Mouse (Mus musculus) embryonic facial prominence, embryonic 15.5 days (tissue): ENCODE data around the gene Map2. TPM values are rescaled to one million over a fixed set of nuclear protein-coding genes. Genes with fewer than 3 reads are reported as not detected.
A peak's percentile ranks its signal among the peaks of the same experiment; 100 is the strongest.

Experiments
- ATAC-seq: fragments of 200-750 bp; cut with Nextera tagmentation; 2 replicates; pipeline ENCODE4 v1.8.0; 2017; ENCODE audit warnings: low read depth, moderate TSS enrichment; ENCODE audit not compliant: insufficient number of reproducible peaks, low FRiP score, low TSS enrichment
- H3K27ac ChIP-seq: fragments of 300-500 bp; sonication (generic); replicated peaks from 2 replicates; pipeline ENCODE4 v1.5.1; 2015; ENCODE audit warnings: mild to moderate bottlenecking, inconsistent platforms
- H3K27me3 ChIP-seq: fragments of 300-500 bp; sonication (generic); 2 replicates; pipeline ENCODE4 v1.6.1; 2015; ENCODE audit warnings: inconsistent platforms
- H3K36me3 ChIP-seq: fragments of 300-500 bp; sonication (generic); 2 replicates; pipeline ENCODE4 v1.6.1; 2015; ENCODE audit warnings: mild to moderate bottlenecking, inconsistent platforms
- H3K4me1 ChIP-seq: fragments of 300-500 bp; sonication (generic); 2 replicates; pipeline ENCODE4 v1.6.1; 2015; ENCODE audit warnings: inconsistent platforms
- H3K4me2 ChIP-seq: fragments of 300-500 bp; sonication (generic); replicated peaks from 2 replicates; pipeline ENCODE4 v1.6.1; 2015; ENCODE audit warnings: mild to moderate bottlenecking, inconsistent platforms
- H3K4me3 ChIP-seq: fragments of 300-500 bp; sonication (generic); replicated peaks from 2 replicates; pipeline ENCODE4 v1.5.1; 2015; ENCODE audit warnings: mild to moderate bottlenecking, inconsistent platforms
- H3K9ac ChIP-seq: fragments of 300-500 bp; sonication (generic); 2 replicates; pipeline ENCODE4 v1.6.1; 2015; ENCODE audit warnings: inconsistent platforms
- H3K9me3 ChIP-seq: fragments of 300-500 bp; sonication (generic); replicated peaks from 2 replicates; pipeline ENCODE4 v1.6.1; 2016; ENCODE audit warnings: inconsistent platforms
- WGBS: fragments of 180-500 bp; shearing (Covaris S2); methylation state at CpG from one replicate; pipeline ENCODE4 v1.1.7; 2015; 5-methylcytosine and 5-hydroxymethylcytosine counted together
- polyA plus RNA-seq: library from polyadenylated mRNA; unstranded; fragments of >200 nt; fragmentation: Nextera tagmentation; extraction: Ambion mirVana; gene quantifications from 2 replicates; pipeline ENCODE4 v1.2.1, GENCODE M21; 2015

The Map2 gene
- 19.7 and 22.4 TPM in 2 replicates for polyA plus RNA-seq

DNA sequence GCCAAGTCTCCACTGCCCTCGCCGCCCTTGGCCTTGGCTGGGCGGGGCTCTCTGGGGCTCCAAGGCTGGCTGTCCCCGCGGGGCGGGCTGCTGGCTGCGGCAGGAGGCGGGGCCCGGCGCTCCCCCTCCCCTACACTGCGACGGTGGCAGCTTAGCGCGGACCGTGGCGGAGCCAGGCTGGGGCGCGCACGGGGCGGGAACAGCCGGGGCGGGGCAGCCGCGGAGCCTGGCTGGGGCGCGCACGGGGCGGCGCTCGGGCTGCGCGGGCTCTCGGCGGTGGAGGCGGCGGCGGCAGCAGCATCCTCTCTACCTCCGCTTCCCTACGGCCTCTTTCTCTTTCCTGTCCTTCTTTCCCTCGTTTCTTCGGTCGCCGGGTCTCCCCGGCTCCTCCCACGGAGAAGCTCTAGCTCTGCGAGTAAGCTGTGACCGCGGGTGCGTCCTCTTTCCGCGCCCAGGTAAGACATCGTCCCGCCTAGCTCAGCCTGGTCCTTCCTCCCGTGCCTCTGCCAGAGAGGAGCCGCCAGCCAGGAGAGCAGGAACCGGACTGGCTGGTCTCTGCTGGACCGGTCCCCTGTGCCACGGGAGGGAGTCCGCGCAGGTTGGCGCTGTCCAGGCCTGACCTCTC is at the start of gene Map2:
Gene Map2 (plus strand): TSS at position 233 of the 625 bp plus-strand sequence.
- Histone ChIP-seq H3K4me3 (peak within 1 kb of the TSS; percentile 71), H3K27ac (peak within 1 kb of the TSS; percentile 28; the same call in 1 of the 2 replicates), H3K9me3 (no peaks in the 10 kb centered on the region), H3K27me3 (no peaks in the 10 kb centered on the region; the same call in 1 of the 2 replicates), H3K36me3 (no peaks in the 10 kb centered on the region), H3K9ac (peak within 1 kb of the TSS; percentile 57), H3K4me1 (peaks cover 11% of the 10 kb centered on the region), H3K4me2 (peak within 1 kb of the TSS; percentile 95)
- WGBS = under 1% methylated on average over 54 of the region's 61 CpGs
- ATAC-seq = peak; percentile 96

DNA sequence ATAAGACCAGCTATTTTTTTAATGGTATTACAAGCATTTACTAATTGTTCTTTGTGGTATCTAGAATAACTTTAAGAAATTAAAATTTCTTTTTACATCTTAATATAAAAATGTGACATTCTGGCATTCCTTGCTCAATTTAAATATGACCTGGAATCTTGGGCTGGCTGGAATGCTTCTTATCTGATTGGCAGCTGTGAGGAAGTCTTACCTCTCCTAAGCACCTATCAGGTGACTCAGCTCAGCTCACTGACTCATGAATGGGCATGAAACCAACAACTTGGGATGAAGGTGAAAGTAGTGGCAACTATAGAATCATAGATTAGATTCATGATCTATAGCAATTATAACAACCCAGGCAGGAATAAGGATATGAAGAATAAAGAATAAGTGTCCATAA is 42.1 kb upstream of the Map2 start:
- H3K9ac ChIP-seq = no peak overlapping the region
- no peak overlapping the region for H3K27ac ChIP-seq
- no peak for ATAC-seq
- no peaks in the 10 kb centered on the region for H3K9me3 ChIP-seq
- no peak overlapping the region for H3K4me3 ChIP-seq
- no peaks in the 10 kb centered on the region for H3K4me1 ChIP-seq
- H3K4me2 ChIP-seq = no peak overlapping the region
- H3K36me3 ChIP-seq = no peaks in the 10 kb centered on the region
- no peaks in the 10 kb centered on the region for H3K27me3 ChIP-seq

DNA sequence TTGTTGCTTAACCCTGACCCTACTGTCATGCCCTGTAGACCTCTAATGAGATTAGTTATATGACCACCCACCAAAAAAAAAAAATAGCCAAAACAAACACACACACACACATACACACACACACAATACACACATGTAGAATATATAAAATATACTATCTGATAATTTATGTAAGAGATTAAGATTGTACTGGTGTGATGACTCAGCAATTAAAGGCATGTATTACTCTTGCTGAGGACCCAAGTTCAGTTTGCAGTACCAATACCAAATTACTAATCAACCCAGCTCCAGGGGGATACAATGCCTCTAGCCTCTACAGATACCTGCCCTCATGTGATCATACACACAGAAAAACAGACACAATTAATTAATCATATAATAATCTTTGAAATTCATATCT is 39.7 kb upstream of the Map2 start:
- ATAC-seq = no peak
- no peak overlapping the region for H3K4me2 ChIP-seq
- no peak overlapping the region for H3K27ac ChIP-seq
- no peaks in the 10 kb centered on the region for H3K9me3 ChIP-seq
- H3K9ac ChIP-seq = no peak overlapping the region
- no peaks in the 10 kb centered on the region for H3K4me1 ChIP-seq
- no peaks in the 10 kb centered on the region for H3K36me3 ChIP-seq
- no peaks in the 10 kb centered on the region for H3K27me3 ChIP-seq
- no peak overlapping the region for H3K4me3 ChIP-seq

DNA sequence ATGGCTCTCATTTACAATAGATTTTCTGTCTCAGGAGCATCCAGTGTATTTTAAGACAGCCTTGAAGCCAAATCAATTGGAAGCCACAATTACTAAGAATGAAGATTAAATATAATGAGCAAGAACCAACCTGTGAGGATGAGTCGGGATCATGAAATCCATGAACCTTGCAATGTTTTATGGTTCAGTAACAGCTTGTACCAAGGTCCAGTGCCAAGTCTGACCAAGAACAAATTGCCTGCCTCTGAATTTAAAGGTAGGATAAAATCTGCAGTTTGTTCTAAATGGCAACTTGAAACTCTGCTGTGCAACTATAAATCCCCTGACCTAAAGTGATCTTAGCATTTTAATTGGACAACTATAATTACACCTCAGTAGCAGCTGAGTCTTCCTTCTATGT is 34.4 kb upstream of the Map2 start:
- H3K27me3 ChIP-seq = no peaks in the 10 kb centered on the region
- no peak overlapping the region for H3K4me2 ChIP-seq
- no peak overlapping the region for H3K9ac ChIP-seq
- 70% methylated on average over 1 of the region's 1 CpGs for WGBS
- no peaks in the 10 kb centered on the region for H3K9me3 ChIP-seq
- H3K4me3 ChIP-seq = no peak overlapping the region
- no peak for ATAC-seq
- no peaks in the 10 kb centered on the region for H3K4me1 ChIP-seq
- H3K27ac ChIP-seq = no peak overlapping the region
- H3K36me3 ChIP-seq = no peaks in the 10 kb centered on the region

DNA sequence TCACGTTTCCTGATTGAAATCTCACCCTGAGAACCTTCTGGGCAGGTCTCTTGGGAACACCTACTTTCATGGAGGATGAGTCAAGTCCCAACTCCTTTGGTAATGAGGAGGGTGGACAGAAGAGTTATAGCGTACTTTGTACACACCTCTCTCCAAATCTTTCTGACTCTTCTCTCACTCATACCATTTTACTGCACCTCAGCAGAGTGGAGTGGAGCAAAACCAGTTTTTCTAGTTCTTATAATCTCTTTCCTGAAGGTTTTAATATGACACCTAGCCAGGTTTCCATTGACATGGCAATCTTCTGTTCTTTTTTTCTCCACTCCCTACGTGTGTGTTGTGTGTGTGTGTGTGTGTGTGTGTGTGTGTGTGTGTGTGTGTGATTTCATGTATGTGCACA is 29.9 kb upstream of the Map2 start:
- no peaks in the 10 kb centered on the region for H3K9me3 ChIP-seq
- H3K4me3 ChIP-seq = no peak overlapping the region
- H3K4me2 ChIP-seq = no peak overlapping the region
- 49% methylated on average over 3 of the region's 3 CpGs for WGBS
- H3K27me3 ChIP-seq = no peaks in the 10 kb centered on the region
- 0 out of 2 replicates have a peak overlapping the region, but pooled peaks have one; percentile 7 for H3K27ac ChIP-seq
- H3K36me3 ChIP-seq = no peaks in the 10 kb centered on the region
- no peak for ATAC-seq
- no peak overlapping the region for H3K9ac ChIP-seq
- no peaks in the 10 kb centered on the region for H3K4me1 ChIP-seq

DNA sequence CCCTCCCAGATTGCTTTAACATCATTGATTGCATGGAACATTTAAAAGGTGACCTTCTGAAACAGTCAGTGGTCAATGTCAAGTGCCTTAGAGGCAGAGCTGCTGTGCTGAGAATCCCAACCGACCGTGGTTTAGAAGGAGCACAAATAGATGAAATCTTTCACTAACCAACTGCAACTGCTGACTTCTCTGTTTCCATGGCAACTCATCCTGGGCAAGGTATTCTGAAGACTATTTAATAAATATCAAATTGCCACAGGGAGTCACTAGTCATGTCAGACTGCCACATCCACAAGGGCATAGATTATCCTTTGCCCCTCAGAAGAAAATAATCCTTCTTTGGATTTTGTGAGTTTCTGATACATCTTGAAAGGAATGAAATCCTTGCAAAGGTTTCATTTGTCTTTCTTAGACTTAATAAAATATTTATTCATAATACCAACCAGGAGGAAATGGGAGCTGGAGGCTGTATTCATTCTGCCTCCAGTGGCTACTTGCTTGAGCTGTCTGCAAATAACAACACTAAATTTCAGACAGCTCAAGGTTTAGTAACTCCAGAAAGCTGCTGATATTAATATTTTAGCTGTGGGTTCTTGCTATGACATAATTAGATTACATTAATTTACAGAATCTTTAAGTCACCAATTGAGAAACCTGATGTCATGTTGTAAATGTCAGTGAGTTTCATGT is 26.1 kb upstream of the Map2 start:
- H3K4me2 ChIP-seq = no peak overlapping the region
- H3K36me3 ChIP-seq = no peaks in the 10 kb centered on the region
- H3K9ac ChIP-seq = no peak overlapping the region
- no peaks in the 10 kb centered on the region for H3K27me3 ChIP-seq
- no peaks in the 10 kb centered on the region for H3K4me1 ChIP-seq
- no peaks in the 10 kb centered on the region for H3K9me3 ChIP-seq
- WGBS = 22% methylated on average over 2 of the region's 2 CpGs
- H3K27ac ChIP-seq = no peak overlapping the region
- no peak overlapping the region for H3K4me3 ChIP-seq
- ATAC-seq = no peak

DNA sequence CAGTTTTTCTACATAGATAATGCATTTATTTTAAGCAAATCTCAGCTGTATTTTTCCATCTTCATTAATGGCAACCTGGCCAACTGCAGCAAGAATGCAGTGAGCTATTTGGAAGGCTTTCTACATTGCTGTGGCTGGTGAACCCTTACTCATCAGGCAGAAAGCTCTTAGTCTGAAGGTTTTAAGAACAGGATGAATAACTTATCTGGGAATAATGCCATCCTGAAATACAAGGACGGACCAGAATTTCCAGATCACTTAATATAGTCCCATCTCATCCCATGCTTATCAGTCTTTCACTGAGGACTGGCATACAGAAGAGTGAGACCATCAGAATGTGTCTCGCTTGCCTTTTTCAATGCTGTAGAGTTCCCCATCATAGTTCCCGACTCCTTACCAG is 24.3 kb upstream of the Map2 start:
- Histone ChIP-seq H3K36me3 (no peaks in the 10 kb centered on the region), H3K9me3 (no peaks in the 10 kb centered on the region), H3K27ac (no peak overlapping the region), H3K4me2 (no peak overlapping the region), H3K9ac (no peak overlapping the region), H3K4me1 (no peaks in the 10 kb centered on the region), H3K4me3 (no peak overlapping the region), H3K27me3 (no peaks in the 10 kb centered on the region)
- 83% methylated on average over 3 of the region's 3 CpGs for WGBS
- no peak for ATAC-seq

DNA sequence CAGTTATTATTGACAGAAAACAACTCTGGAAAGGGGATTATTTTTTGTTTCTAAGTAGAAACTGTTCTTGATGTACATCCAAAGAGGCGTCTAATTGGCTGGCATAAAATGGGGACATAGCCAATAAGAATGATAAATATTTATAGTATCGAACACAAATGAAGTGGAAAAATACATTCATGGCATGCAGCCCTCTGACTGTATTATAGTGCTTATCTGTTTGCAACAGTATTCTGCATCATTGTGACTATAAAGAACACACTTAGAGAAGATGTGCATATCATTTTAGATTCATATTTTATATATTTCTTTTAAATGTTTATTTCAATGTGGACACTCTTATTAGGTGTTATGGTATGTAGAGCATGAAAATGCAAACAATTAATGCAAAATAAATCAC is 17.9 kb upstream of the Map2 start:
- Histone ChIP-seq H3K4me1 (no peaks in the 10 kb centered on the region), H3K4me2 (no peak overlapping the region), H3K4me3 (no peak overlapping the region), H3K9me3 (no peaks in the 10 kb centered on the region), H3K36me3 (no peaks in the 10 kb centered on the region), H3K27me3 (no peaks in the 10 kb centered on the region), H3K9ac (no peak overlapping the region), H3K27ac (no peak overlapping the region)
- no peak for ATAC-seq
- whole genome bisulfite sequencing = 86% methylated on average over 2 of the region's 2 CpGs

DNA sequence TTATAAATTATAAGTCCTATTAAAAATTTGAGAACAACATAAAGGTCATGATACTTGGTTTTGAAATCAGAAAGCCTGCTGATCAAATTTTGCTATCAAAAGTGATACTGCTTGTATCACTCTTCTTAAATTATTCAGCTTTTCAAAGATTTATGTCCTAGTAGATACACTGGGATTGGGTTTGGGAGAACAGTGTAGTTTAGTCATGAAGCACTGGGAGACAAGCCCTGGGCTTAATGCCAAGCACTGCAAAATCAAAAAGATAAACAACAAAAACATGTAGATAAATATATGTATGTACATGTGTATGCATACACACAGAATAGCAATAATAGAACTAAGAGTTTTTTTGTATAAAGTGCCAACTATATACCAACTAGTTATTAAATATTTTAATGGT is 17.5 kb upstream of the Map2 start:
- H3K9ac ChIP-seq = no peak overlapping the region
- no peak overlapping the region for H3K4me2 ChIP-seq
- no peak overlapping the region for H3K4me3 ChIP-seq
- no peaks in the 10 kb centered on the region for H3K36me3 ChIP-seq
- no peaks in the 10 kb centered on the region for H3K27me3 ChIP-seq
- H3K4me1 ChIP-seq = no peaks in the 10 kb centered on the region
- no peaks in the 10 kb centered on the region for H3K9me3 ChIP-seq
- H3K27ac ChIP-seq = no peak overlapping the region
- no peak for ATAC-seq

DNA sequence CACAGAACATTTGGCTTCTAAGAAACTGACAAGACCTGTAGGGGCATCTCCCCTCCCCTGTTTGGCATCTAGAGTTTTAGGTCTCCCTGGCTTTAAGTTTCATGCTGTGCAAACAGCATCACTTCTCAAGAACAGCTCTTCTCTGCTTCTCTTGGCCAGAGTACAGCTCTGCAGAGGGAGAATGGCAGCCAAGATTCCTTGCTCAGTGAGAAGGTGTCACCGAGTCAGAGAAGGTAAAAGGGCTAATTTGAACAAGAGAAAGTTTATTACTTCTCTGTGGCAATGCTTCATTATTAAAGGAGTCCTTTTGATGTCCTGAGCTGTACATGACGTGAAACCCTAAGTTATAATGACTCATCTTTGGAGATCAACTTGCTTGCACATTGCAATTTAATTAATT is 10.4 kb upstream of the Map2 start:
- WGBS = 50% methylated on average over 2 of the region's 2 CpGs

DNA sequence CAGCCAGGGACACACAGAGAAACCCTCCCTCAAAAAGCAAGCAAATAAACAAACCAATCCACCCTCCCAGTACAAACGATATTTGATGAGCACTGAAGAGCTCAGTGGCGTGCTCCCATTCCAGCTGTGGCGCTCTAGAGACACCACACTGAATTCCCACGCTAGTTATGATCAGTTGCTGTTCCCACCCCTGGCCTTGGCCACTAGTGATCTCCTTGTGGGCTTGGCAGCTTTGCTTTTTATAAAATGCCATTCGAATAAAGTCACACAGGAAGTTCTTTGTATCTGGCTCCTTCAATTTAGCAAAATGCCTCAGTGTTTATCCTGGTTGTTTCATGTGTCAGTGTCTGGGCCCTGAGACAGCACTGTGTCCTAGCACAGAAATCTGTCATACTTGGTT is 6.4 kb upstream of the Map2 start:
- no peak for ATAC-seq
- no peaks in the 10 kb centered on the region for H3K9me3 ChIP-seq
- no peak overlapping the region for H3K27ac ChIP-seq
- no peak overlapping the region for H3K4me3 ChIP-seq
- H3K27me3 ChIP-seq = no peaks in the 10 kb centered on the region; the same call in 1 of the 2 replicates
- H3K9ac ChIP-seq = no peak overlapping the region
- 57% methylated on average over 5 of the region's 5 CpGs for WGBS
- H3K4me2 ChIP-seq = no peak overlapping the region
- H3K36me3 ChIP-seq = no peaks in the 10 kb centered on the region
- H3K4me1 ChIP-seq = no peaks in the 10 kb centered on the region

More for the DNA sequence above, 10.4 kb upstream of the Map2 start:
- Histone ChIP-seq H3K27ac (no peak overlapping the region), H3K4me1 (no peaks in the 10 kb centered on the region), H3K4me3 (no peak overlapping the region), H3K4me2 (no peak overlapping the region), H3K9me3 (no peaks in the 10 kb centered on the region), H3K9ac (no peak overlapping the region), H3K27me3 (no peaks in the 10 kb centered on the region), H3K36me3 (no peaks in the 10 kb centered on the region)
- ATAC-seq = no peak

DNA sequence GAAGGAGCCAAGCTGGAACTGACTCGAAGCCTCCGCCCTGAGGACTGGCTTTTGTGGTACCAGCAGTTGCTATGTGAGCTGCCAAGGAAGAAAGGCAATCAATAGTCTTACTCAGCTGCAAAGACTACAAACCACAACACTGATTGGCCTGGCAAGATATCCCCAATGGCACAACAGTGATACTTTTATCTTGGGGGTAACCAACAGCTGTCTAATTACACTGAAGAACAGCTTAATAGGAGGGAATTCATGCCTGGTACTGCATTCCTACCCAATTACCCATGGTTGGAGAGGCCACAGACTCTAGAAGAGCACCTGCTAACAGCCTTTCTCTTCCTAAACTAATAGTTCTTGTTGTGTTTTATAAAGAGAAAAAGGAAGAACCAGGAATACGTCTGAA is 2.9 kb upstream of the Map2 start:
- no peaks in the 10 kb centered on the region for H3K36me3 ChIP-seq
- peaks cover 9% of the 10 kb centered on the region for H3K4me1 ChIP-seq
- H3K9ac ChIP-seq = no peak overlapping the region
- ATAC-seq = no peak
- WGBS = 61% methylated on average over 3 of the region's 3 CpGs
- H3K27me3 ChIP-seq = no peaks in the 10 kb centered on the region; the same call in 1 of the 2 replicates
- no peak overlapping the region for H3K27ac ChIP-seq
- H3K4me3 ChIP-seq = no peak overlapping the region
- H3K9me3 ChIP-seq = no peaks in the 10 kb centered on the region
- H3K4me2 ChIP-seq = no peak overlapping the region
